Mouse (Mus musculus) hindbrain, embryonic 10.5 days (tissue): ENCODE measurements around the gene Slc44a4. TPM values are rescaled to one million over a fixed set of nuclear protein-coding genes. Genes with fewer than 3 reads are reported as not detected.
"Not testable (repeated sequence)": the region's sequence is repeated elsewhere in the genome, so short reads cannot be mapped to it uniquely, and the experiment has no call there.

ENCODE experiments used
- DNase-seq: peaks from one replicate; pipeline ENCODE4 v3.0.0-alpha.2; 2017; ENCODE audit warnings: low spot score
- H3K27ac ChIP-seq: fragments of 300-500 bp; sonication (generic); 2 replicates; pipeline ENCODE4 v1.5.1; 2016; ENCODE audit warnings: mild to moderate bottlenecking, moderate library complexity
- H3K27me3 ChIP-seq: fragments of 300-500 bp; sonication (generic); 2 replicates; pipeline ENCODE4 v1.6.1; 2016; ENCODE audit warnings: mild to moderate bottlenecking; ENCODE audit not compliant: poor library complexity, insufficient read depth, severe bottlenecking
- H3K36me3 ChIP-seq: fragments of 300-500 bp; sonication (generic); 2 replicates; pipeline ENCODE4 v1.6.1; 2016; ENCODE audit warnings: mild to moderate bottlenecking, moderate library complexity
- H3K4me1 ChIP-seq: fragments of 300-500 bp; sonication (generic); replicated peaks from 2 replicates; pipeline ENCODE4 v1.6.1; 2016; ENCODE audit warnings: mild to moderate bottlenecking
- H3K4me3 ChIP-seq: fragments of 300-500 bp; sonication (generic); 2 replicates; pipeline ENCODE4 v1.5.1; 2016; ENCODE audit warnings: mild to moderate bottlenecking, moderate library complexity
- H3K9me3 ChIP-seq: fragments of 300-500 bp; sonication (generic); 2 replicates; pipeline ENCODE4 v1.6.1; 2016; ENCODE audit warnings: mild to moderate bottlenecking, moderate library complexity
- WGBS: fragments of 180-500 bp; shearing (Covaris S2); methylation state at CpG from one replicate; pipeline ENCODE4 v1.1.7; 2016; 5-methylcytosine and 5-hydroxymethylcytosine counted together
- polyA plus RNA-seq: library from polyadenylated mRNA; unstranded; fragments of >200 nt; fragmentation: Nextera tagmentation; extraction: Ambion mirVana; gene quantifications from 2 replicates; pipeline ENCODE4 v1.2.1, GENCODE M21; 2016

Gene Slc44a4
- polyA plus RNA-seq, 1 experiment from 2014 or later = not detected

- DNase-seq = no peak
- Histone ChIP-seq H3K27ac (no peak overlapping the region), H3K27me3 (no peaks in the 10 kb centered on the region), H3K4me3 (peak overlapping the region; percentile 68), H3K9me3 (no peaks in the 10 kb centered on the region), H3K36me3 (peaks cover 15% of the 10 kb centered on the region), H3K4me1 (peaks cover 31% of the 10 kb centered on the region)
- WGBS = 90% methylated on average over 8 of the region's 8 CpGs
These were observed 18.0 kb downstream of the Slc44a4 start for GRCm38 (mm10) chr17:34932287-34932686.

DNA sequence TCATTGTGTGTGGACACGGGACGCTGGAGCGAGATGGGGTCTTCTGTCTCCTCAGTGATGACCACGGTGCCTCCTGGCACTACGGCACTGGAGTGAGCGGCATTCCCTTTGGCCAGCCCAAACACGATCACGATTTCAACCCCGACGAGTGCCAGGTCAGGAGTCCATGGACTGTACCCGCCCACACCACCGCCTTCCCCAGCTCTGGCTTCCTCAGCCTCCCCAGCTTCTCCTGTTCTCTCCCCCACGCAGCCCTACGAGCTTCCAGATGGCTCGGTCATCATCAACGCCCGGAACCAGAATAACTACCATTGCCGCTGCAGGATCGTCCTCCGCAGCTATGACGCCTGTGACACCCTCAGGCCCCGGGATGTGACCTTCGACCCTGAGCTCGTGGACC is 19.8 kb downstream of the Slc44a4 start:
- Histone ChIP-seq H3K27ac (peak overlapping the region; percentile 43; the same call in 1 of the 2 replicates), H3K36me3 (peaks cover 15% of the 10 kb centered on the region), H3K9me3 (no peaks in the 10 kb centered on the region), H3K4me1 (peaks cover 31% of the 10 kb centered on the region), H3K4me3 (peak overlapping the region; percentile 16; the same call in 1 of the 2 replicates), H3K27me3 (no peaks in the 10 kb centered on the region)
- 60% methylated on average over 24 of the region's 24 CpGs for WGBS
- DNase-seq = no peak

DNA sequence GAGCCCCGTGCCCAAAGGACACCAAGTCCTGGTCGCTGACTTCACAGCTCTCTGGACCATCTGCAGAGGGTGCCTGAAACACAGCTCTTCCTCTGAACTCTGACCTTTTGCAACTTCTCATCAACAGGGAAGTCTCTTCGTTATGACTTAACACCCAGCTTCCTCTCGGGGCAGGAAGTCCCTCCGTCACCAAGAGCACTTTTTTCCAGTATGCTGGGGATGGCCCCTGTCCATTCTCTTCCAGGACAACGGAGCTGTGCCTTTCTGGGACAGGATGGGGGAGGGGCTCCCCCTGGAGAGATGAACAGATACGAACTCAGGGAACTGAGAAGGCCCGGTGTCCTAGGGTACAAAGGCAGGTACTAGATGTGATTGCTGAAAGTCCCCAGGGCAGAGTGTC is 20.6 kb downstream of the Slc44a4 start:
- Histone ChIP-seq H3K4me3 (peak overlapping the region; percentile 16; the same call in 1 of the 2 replicates), H3K27me3 (no peaks in the 10 kb centered on the region), H3K27ac (peak overlapping the region; percentile 43; the same call in 1 of the 2 replicates), H3K9me3 (no peaks in the 10 kb centered on the region), H3K36me3 (peaks cover 15% of the 10 kb centered on the region), H3K4me1 (peaks cover 31% of the 10 kb centered on the region)
- 48% methylated on average over 8 of the region's 8 CpGs for WGBS
- no peak for DNase-seq

GRCm38 (mm10) chr17:34937960-34938505 is 23.8 kb downstream of the Slc44a4 start:
- H3K36me3 ChIP-seq = peaks cover 15% of the 10 kb centered on the region
- peaks cover 26% of the 10 kb centered on the region for H3K4me1 ChIP-seq
- H3K27me3 ChIP-seq = no peaks in the 10 kb centered on the region
- H3K4me3 ChIP-seq = no peak overlapping the region
- WGBS = 85% methylated on average over 6 of the region's 6 CpGs
- DNase-seq = no peak
- no peaks in the 10 kb centered on the region for H3K9me3 ChIP-seq
- H3K27ac ChIP-seq = no peak overlapping the region

DNA sequence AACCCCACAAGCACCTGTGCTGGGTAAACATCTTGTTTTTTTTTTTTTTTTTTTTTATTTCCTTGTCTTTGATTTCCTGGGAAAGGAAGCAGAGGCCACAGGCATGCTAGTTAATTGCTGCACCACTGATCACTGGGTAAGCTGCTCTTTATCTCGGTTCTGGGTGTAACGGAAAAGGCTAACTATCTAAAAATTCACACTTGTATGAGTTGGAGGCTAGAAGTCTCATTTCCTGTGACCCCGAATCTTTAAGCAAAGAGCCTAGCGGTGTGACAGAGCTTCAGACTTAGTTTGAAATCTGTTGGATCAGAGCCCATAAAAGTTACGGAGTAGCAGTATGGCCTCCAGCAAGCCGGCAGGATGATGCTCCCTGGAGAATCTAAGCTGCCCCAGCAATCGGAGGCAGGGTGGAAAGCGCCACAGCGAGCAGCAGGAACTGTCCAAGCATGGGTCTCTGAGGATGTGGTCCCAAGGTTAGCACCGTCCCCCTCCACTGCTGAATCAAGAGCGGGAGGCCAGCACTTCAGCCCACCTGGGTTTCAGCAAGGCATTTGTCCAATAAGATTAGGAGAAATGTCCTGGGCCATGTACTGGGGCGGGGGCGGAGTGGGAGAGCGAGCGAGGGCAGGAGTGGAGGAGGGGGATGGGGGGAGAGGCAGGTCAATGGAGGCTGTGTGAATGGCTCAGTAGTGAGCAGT is 27.2 kb downstream of the Slc44a4 start:
- Histone ChIP-seq H3K4me1 (peaks cover 8% of the 10 kb centered on the region), H3K4me3 (peak overlapping the region; percentile 46), H3K27ac (peak overlapping the region; percentile 86), H3K9me3 (no peaks in the 10 kb centered on the region), H3K27me3 (no peaks in the 10 kb centered on the region), H3K36me3 (no peaks in the 10 kb centered on the region)
- DNase-seq = peak; percentile 52
- WGBS = 10% methylated on average over 15 of the region's 15 CpGs

- peaks cover 8% of the 10 kb centered on the region for H3K4me1 ChIP-seq
- no peak for DNase-seq
- H3K27me3 ChIP-seq = no peaks in the 10 kb centered on the region
- WGBS = 87% methylated on average over 4 of the region's 4 CpGs
- H3K36me3 ChIP-seq = no peaks in the 10 kb centered on the region
- no peak overlapping the region for H3K4me3 ChIP-seq
- H3K9me3 ChIP-seq = no peaks in the 10 kb centered on the region
- no peak overlapping the region for H3K27ac ChIP-seq
These were observed 29.0 kb downstream of the Slc44a4 start for GRCm38 (mm10) chr17:34943128-34943815.

GRCm38 (mm10) chr17:34944362-34944761 is 30.1 kb downstream of the Slc44a4 start:
- DNase-seq = no peak

DNA sequence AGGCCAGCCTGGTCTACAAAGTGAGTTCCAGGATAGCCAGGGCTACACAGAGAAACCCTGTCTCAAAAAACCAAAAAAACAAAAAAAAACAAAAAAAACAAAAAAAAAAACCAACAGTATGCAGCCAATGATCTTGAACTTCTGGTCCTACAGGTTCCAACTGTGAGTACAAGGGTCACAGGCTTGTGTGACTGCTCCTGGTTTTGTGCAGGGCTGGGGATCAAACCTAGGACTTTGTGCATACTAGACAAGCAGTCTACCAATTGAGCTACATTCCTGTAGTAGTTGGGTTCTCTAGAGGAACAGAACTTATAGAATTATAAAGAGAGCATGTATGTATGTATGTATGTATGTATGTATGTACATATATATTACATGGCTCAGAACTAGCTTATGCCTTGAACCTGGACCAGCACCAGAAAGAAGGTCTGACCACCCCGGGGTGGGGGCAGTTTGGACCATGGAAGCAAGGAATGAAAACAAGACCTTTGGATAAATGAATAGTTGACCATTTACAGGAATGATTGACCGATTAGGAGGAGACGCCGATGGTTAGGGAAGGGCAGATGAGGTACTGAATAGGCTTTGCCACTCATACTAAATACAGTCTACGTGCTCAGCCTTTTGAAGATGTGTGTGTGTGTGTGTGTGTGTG is 32.3 kb downstream of the Slc44a4 start:
- 91% methylated on average over 5 of the region's 5 CpGs for WGBS
- DNase-seq = no peak
- Histone ChIP-seq H3K9me3 (no peaks in the 10 kb centered on the region), H3K4me3 (no peak overlapping the region), H3K36me3 (peaks cover 24% of the 10 kb centered on the region), H3K4me1 (peaks cover 16% of the 10 kb centered on the region), H3K27me3 (no peaks in the 10 kb centered on the region), H3K27ac (no peak overlapping the region)

More at GRCm38 (mm10) chr17:34944362-34944761, 30.1 kb downstream of the Slc44a4 start:
- no peaks in the 10 kb centered on the region for H3K9me3 ChIP-seq
- H3K4me1 ChIP-seq = peaks cover 8% of the 10 kb centered on the region
- H3K27ac ChIP-seq = no peak overlapping the region
- peaks cover 1% of the 10 kb centered on the region for H3K36me3 ChIP-seq
- no peaks in the 10 kb centered on the region for H3K27me3 ChIP-seq
- H3K4me3 ChIP-seq = no peak overlapping the region

DNA sequence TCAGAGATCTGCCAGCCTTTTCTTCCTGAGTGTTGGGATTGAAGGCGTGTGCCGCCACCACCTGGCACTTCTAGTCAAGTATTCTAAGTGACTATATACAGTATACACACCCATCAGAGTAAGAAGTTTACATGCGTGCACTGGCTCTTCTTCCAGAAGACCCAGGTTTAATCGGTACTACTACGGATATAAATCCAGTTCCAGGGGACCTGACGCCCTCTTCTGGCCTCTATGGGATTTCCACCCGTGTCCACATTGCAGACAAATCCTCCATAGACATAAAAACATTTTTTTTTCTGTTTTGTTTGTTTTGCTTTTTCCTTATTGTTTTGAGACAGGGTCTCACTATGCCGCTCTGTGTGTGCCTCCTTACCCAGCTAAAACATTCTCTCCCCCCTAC is 33.3 kb downstream of the Slc44a4 start:
- H3K27ac ChIP-seq = no peak overlapping the region
- H3K27me3 ChIP-seq = no peaks in the 10 kb centered on the region
- peaks cover 12% of the 10 kb centered on the region for H3K4me1 ChIP-seq
- H3K9me3 ChIP-seq = no peaks in the 10 kb centered on the region
- H3K4me3 ChIP-seq = no peak overlapping the region
- peak; percentile 48 for DNase-seq
- WGBS = 32% methylated on average over 8 of the region's 8 CpGs
- peaks cover 25% of the 10 kb centered on the region for H3K36me3 ChIP-seq

- 65% methylated on average over 9 of the region's 9 CpGs for WGBS
- H3K36me3 ChIP-seq = peaks cover 25% of the 10 kb centered on the region
- peaks cover 12% of the 10 kb centered on the region for H3K4me1 ChIP-seq
- H3K27ac ChIP-seq, H3K27me3 ChIP-seq, H3K9me3 ChIP-seq: not testable (repeated sequence)
- 0 out of 2 replicates have a peak overlapping the region, but pooled peaks have one; percentile 99 for H3K4me3 ChIP-seq
- DNase-seq = peak; percentile 14
These were observed 34.7 kb downstream of the Slc44a4 start for GRCm38 (mm10) chr17:34948721-34949552.

DNA sequence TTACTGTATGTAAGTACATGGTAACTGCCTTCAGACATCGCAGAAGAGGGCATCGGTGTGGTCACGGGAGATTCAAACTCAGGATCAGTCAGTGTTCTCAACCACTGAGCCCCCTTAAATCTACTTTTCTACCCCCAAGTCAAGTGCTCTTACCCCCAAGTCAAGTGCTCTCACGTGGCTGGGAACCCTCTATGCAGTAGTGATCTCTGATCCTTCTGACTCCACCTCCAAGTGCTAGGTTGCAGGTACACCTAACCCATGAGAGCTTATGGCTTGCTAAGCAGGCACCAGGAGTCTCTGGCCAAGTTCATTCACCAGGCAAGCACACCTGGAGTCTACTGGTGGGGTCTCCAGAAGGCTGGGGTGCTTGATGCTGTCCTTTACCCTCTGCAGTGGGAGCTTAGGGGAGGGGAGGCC is 35.3 kb downstream of the Slc44a4 start:
- Histone ChIP-seq H3K27me3 (peaks cover 3% of the 10 kb centered on the region), H3K4me3 (peak overlapping the region; percentile 99), H3K36me3 (peaks cover 25% of the 10 kb centered on the region), H3K4me1 (peaks cover 12% of the 10 kb centered on the region), H3K27ac (peak overlapping the region; percentile 53; the same call in 1 of the 2 replicates), H3K9me3 (no peaks in the 10 kb centered on the region)
- DNase-seq = peak; percentile 47
- WGBS = 27% methylated on average over 4 of the region's 4 CpGs
